Comparison of ENCODE assay signal across 7 mouse cellular contexts in genomic region chr13:31808804-31809420, GRCm38 (mm10). TPM values are rescaled to one million over a fixed set of nuclear protein-coding genes. Genes with fewer than 3 reads are reported as not detected.
A peak's percentile ranks its signal among the peaks of the same experiment; 100 is the strongest.
DNase-seq lines count a peak whose midpoint lies in the region; ATAC-seq and TF ChIP-seq lines count a peak whose summit lies in the region.

No protein-coding gene starts in this region.

- WGBS in lung, postnatal 0 days, result 15% methylated on average over 16 of the region's 16 CpGs
- WGBS in forebrain, embryonic 12.5 days, result 4% methylated on average over 16 of the region's 16 CpGs
- WGBS in limb, embryonic 11.5 days, result 4% methylated on average over 16 of the region's 16 CpGs
- WGBS in small intestine, adult 2 months, result 22% methylated on average over 16 of the region's 16 CpGs

- peak overlapping the region; percentile 50 for H3K4me3 ChIP-seq in lung, postnatal 0 days (ENCODE audit: low read depth, low read length)
- H3K4me3 ChIP-seq in forebrain, embryonic 12.5 days (replicated peaks), result peak overlapping the region; percentile 50
- peak overlapping the region; percentile 72 for H3K4me3 ChIP-seq in limb, embryonic 11.5 days (ENCODE audit: low read depth, low read length)
- peak overlapping the region; percentile 61 for H3K4me3 ChIP-seq in small intestine, adult 2 months (ENCODE audit: low read depth, low read length)

- no peaks in the 10 kb centered on the region for H3K9me3 ChIP-seq in lung, postnatal 0 days (ENCODE audit: low read length)
- H3K9me3 ChIP-seq in forebrain, embryonic 12.5 days, result no peaks in the 10 kb centered on the region
- H3K9me3 ChIP-seq in limb, embryonic 11.5 days (ENCODE audit: control insufficient read depth, low read length), result no peaks in the 10 kb centered on the region

- no peaks in the 10 kb centered on the region for H3K36me3 ChIP-seq in lung, postnatal 0 days (ENCODE audit: insufficient read depth, low read length)
- no peaks in the 10 kb centered on the region for H3K36me3 ChIP-seq in forebrain, embryonic 12.5 days (replicated peaks)
- no peaks in the 10 kb centered on the region for H3K36me3 ChIP-seq in limb, embryonic 11.5 days (ENCODE audit: control insufficient read depth, insufficient read depth, low read length)
- no peaks in the 10 kb centered on the region for H3K36me3 ChIP-seq in small intestine, adult 2 months (ENCODE audit: control insufficient read depth, insufficient read depth, low read length)

- no peak for TF ChIP-seq EP300 in lung, postnatal 0 days (IDR thresholded peaks at IDR 0.05)

- H3K9ac ChIP-seq in lung, postnatal 0 days (replicated peaks; ENCODE audit: low read depth), result no peak overlapping the region
- H3K9ac ChIP-seq in forebrain, embryonic 12.5 days, result no peak overlapping the region
- peak overlapping the region; percentile 89 for H3K9ac ChIP-seq in limb, embryonic 11.5 days (ENCODE audit: low read length)

- DNase-seq in lung, postnatal 0 days (ENCODE audit: low spot score), result no peak
- no peak for DNase-seq in lung, postnatal 4 days
- no peak for DNase-seq in limb, embryonic 11.5 days (ENCODE audit: low spot score)
- no peak for DNase-seq in layer of hippocampus, adult 9-11 months
- DNase-seq in left cerebral cortex, adult 18-20 months (ENCODE audit: low spot score in 2 of 2), result no peak

- no peak for TF ChIP-seq CTCF in lung, postnatal 0 days (IDR thresholded peaks at IDR 0.05)
- TF ChIP-seq CTCF in small intestine, adult 2 months (IDR thresholded peaks at IDR 0.05; ENCODE audit: extremely low read depth, insufficient read length, insufficient replicate concordance, low read depth, low read length), result no peak

- H3K4me2 ChIP-seq in lung, postnatal 0 days (replicated peaks; ENCODE audit: low read depth, low read length), result peak overlapping the region; percentile 94
- peak overlapping the region; percentile 92; the same call in 1 of the 2 replicates for H3K4me2 ChIP-seq in forebrain, embryonic 12.5 days
- peak overlapping the region; percentile 92 for H3K4me2 ChIP-seq in limb, embryonic 11.5 days (ENCODE audit: low read depth, severe bottlenecking)

- TF ChIP-seq POLR2A in small intestine, adult 2 months (IDR thresholded peaks at IDR 0.05; ENCODE audit: low read depth, low read length), result no peak

- peaks cover 87% of the 10 kb centered on the region for H3K27me3 ChIP-seq in lung, postnatal 0 days (replicated peaks; ENCODE audit: insufficient read depth, low read length)
- H3K27me3 ChIP-seq in forebrain, embryonic 12.5 days, result peaks cover 89% of the 10 kb centered on the region
- peaks cover 67% of the 10 kb centered on the region for H3K27me3 ChIP-seq in limb, embryonic 11.5 days (ENCODE audit: control insufficient read depth, insufficient read depth, low read length)
- peaks cover 73% of the 10 kb centered on the region for H3K27me3 ChIP-seq in small intestine, adult 2 months (ENCODE audit: control insufficient read depth, insufficient read depth, low read length)

- H3K27ac ChIP-seq in lung, postnatal 0 days (ENCODE audit: low read length), result no peak overlapping the region
- peak overlapping the region; percentile 80 for H3K27ac ChIP-seq in forebrain, embryonic 12.5 days
- H3K27ac ChIP-seq in limb, embryonic 11.5 days (replicated peaks; ENCODE audit: low read depth, low read length), result peak overlapping the region; percentile 95; the same call in 1 of the 2 replicates
- no peak overlapping the region for H3K27ac ChIP-seq in small intestine, adult 2 months (ENCODE audit: insufficient read depth, low read depth, low read length)

- no peak for ATAC-seq in lung, postnatal 0 days
- ATAC-seq in forebrain, embryonic 12.5 days (ENCODE audit: low FRiP score), result no peak
- no peak for ATAC-seq in limb, embryonic 11.5 days (ENCODE audit: insufficient number of reproducible peaks, low FRiP score, low TSS enrichment, low read depth)

- peaks cover 6% of the 10 kb centered on the region for H3K4me1 ChIP-seq in lung, postnatal 0 days (ENCODE audit: insufficient read depth, low read depth, low read length)
- H3K4me1 ChIP-seq in forebrain, embryonic 12.5 days, result peaks cover 38% of the 10 kb centered on the region
- peaks cover 5% of the 10 kb centered on the region; the same call in 1 of the 2 replicates for H3K4me1 ChIP-seq in limb, embryonic 11.5 days (ENCODE audit: control insufficient read depth, insufficient read depth, low read length)
- peaks cover 21% of the 10 kb centered on the region for H3K4me1 ChIP-seq in small intestine, adult 2 months (ENCODE audit: control insufficient read depth, insufficient read depth, insufficient read length, low read length)

RNA-seq across cellular contexts. Expression of gene Foxc1, which starts 2.5 kb away (rescaled TPM):
- polyA plus RNA-seq in lung, postnatal 0 days (2015; fragmentation: Nextera tagmentation; extraction: Ambion mirVana), result 0.37 and 0.43 TPM in 2 replicates
- 2.7 and 5.0 TPM in 2 replicates for polyA plus RNA-seq in forebrain, embryonic 12.5 days (2016; fragmentation: Nextera tagmentation; extraction: Ambion mirVana)
- polyA plus RNA-seq in limb, embryonic 11.5 days (2014; fragmentation: Nextera tagmentation; extraction: Ambion mirVana), result 5.6 and 6.4 TPM in 2 replicates
- polyA plus RNA-seq in small intestine, adult 2 months (2012; rRNA removed), result 0.18 and 0.35 TPM in 2 replicates
- 1 to 10 TPM; 5.7 to 6.6 TPM for total RNA-seq in left cerebral cortex, adult 18-20 months (2021)

Comparison
In these comparisons a context has a peak if more than half of its experiments do, and no peak if none do; other contexts are left out.
1. H3K27ac ChIP-seq: peak in forebrain, embryonic 12.5 days (single experiment) and limb, embryonic 11.5 days (single experiment); none in lung, postnatal 0 days (single experiment) and small intestine, adult 2 months (single experiment).
2. Peak in every context shown above with its lines, with median percentiles within 50 percentile points of each other: H3K4me2 ChIP-seq and H3K4me3 ChIP-seq.